22 mouse cellular contexts compared by ENCODE assay signal in the genomic region with DNA sequence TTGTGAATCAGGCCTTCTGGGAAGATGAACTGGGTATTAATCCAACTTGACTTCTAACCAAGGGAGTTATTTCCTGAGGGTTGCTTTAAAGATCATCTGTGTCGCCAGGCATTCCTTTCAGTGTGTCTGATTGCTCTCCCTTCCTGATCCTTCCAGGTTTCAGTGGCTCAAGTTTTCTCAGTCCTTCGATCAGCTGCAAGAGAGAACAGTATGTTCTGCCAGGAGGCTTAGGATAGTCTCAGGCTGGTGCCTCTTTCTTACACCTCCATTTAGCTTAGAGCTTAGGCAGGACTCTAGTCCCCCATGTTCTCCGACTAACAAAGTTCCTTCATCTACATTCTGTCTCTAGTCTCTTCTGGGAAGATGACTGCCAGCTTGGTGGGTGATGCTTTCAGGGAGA.
DNase-seq lines count a peak whose midpoint lies in the region; ATAC-seq and TF ChIP-seq lines count a peak whose summit lies in the region.
"Had no signal": no experiment of that assay in that cellular context is flagged by ENCODE, and none has a peak within 500 bp of the region (broad histone marks: within the 10 kb centered on the region; RNA-seq: fewer than 3 reads in every experiment).

No protein-coding gene starts in this region.

- H3K27ac ChIP-seq in midbrain, postnatal 0 days (ENCODE audit: low read depth, low read length) = no peak overlapping the region
- H3K27ac ChIP-seq: forebrain, embryonic 10.5 days; heart, embryonic 13.5 days; hindbrain, embryonic 12.5 days had no signal

- no peaks in the 10 kb centered on the region for H3K4me1 ChIP-seq in midbrain, postnatal 0 days (ENCODE audit: insufficient read depth, low read length)
- H3K4me1 ChIP-seq: hindbrain, embryonic 12.5 days had no signal

- no peak overlapping the region for H3K9ac ChIP-seq in midbrain, postnatal 0 days (replicated peaks; ENCODE audit: low read length, poor library complexity, severe bottlenecking)
- H3K9ac ChIP-seq: heart, embryonic 13.5 days; hindbrain, embryonic 12.5 days had no signal

- no peak for TF ChIP-seq CTCF in midbrain, postnatal 0 days (IDR thresholded peaks at IDR 0.05)

- no peak for ATAC-seq in midbrain, postnatal 0 days (ENCODE audit: low FRiP score)
- ATAC-seq: activated CD4-positive, CD25-positive, alpha-beta regulatory T cell, adult 4 months; forebrain, embryonic 14.5 days; hindbrain, embryonic 16.5 days; inflammation-experienced regulatory T-cells, adult 6 months; intestine, postnatal 0 days; Patski had no signal

- H3K27me3 ChIP-seq in midbrain, postnatal 0 days (ENCODE audit: insufficient read depth, low read length) = no peaks in the 10 kb centered on the region
- H3K27me3 ChIP-seq: heart, embryonic 13.5 days; hindbrain, embryonic 12.5 days; Patski had no signal

- no peak overlapping the region for H3K4me3 ChIP-seq in midbrain, postnatal 0 days (ENCODE audit: low read depth, low read length)
- H3K4me3 ChIP-seq: forebrain, embryonic 10.5 days; heart, embryonic 13.5 days; hindbrain, embryonic 12.5 days had no signal

- 85% methylated on average over 3 of the region's 3 CpGs for WGBS in midbrain, postnatal 0 days

- no peaks in the 10 kb centered on the region for H3K36me3 ChIP-seq in midbrain, postnatal 0 days (ENCODE audit: insufficient read depth, low read length)
- H3K36me3 ChIP-seq: forebrain, embryonic 10.5 days; heart, embryonic 13.5 days; hindbrain, embryonic 12.5 days had no signal

- H3K4me2 ChIP-seq in midbrain, postnatal 0 days (ENCODE audit: low read depth, low read length, poor library complexity, severe bottlenecking) = no peak overlapping the region
- H3K4me2 ChIP-seq: heart, embryonic 13.5 days; hindbrain, embryonic 12.5 days had no signal

- peak; percentile 87 for DNase-seq in gastrocnemius, adult 18-20 months (ENCODE audit: low spot score)
- no peak for DNase-seq in gastrocnemius, postnatal 4 days (ENCODE audit: low spot score in 2 of 2)
- DNase-seq in heart, adult 18-20 months = peak; percentile 12 to 43
- no peak for DNase-seq in heart, postnatal 4 days
- DNase-seq in testis, postnatal 14 days (ENCODE audit: low spot score) = peak; percentile 17
- no peak for DNase-seq in testis, postnatal 10 days (ENCODE audit: low spot score)
- DNase-seq in midbrain, postnatal 0 days (ENCODE audit: low spot score) = no peak
- DNase-seq in frontal cortex, adult 2 months (ENCODE audit: extremely low spot score in 1 of 2, low spot score in 1 of 2) = no peak
- DNase-seq: adrenal gland, postnatal 14 days; cerebellum, adult 11-12 months; cerebellum, adult 9-10 months; cerebellum, postnatal 25 days; kidney, adult 8-10 months had no signal

- H3K9me3 ChIP-seq in midbrain, postnatal 0 days (ENCODE audit: low read length) = no peaks in the 10 kb centered on the region
- H3K9me3 ChIP-seq: forebrain, embryonic 10.5 days; hindbrain, embryonic 12.5 days had no signal

Comparison
In these comparisons a context has a peak if more than half of its experiments do, and no peak if none do; other contexts are left out.
1. DNase-seq: peak in gastrocnemius, adult 18-20 months (single experiment), heart, adult 18-20 months (2 of 2) and testis, postnatal 14 days (single experiment); none in gastrocnemius, postnatal 4 days (0 of 2), heart, postnatal 4 days (single experiment), testis, postnatal 10 days (single experiment), midbrain, postnatal 0 days (single experiment) and frontal cortex, adult 2 months (0 of 2).